In the genomic region with DNA sequence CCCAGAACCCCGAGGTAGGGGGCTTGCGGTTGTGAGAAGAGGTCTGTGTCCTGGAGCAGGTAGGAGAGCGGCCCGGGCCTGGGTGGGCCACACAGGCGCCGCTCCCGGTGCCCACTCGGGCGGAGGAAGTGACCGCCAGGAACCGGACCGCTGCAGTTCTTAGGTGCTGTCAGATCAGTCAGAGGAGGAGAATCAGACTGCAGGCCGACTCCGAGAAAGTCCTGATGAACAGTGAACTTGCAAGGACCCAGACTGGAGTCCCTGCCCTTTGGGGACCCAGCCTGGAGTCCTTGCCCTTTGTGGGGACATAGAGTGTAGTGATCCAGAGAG, we compare ENCODE assay signal across 8 mouse cellular contexts. TPM values are rescaled to one million over a fixed set of nuclear protein-coding genes. Genes with fewer than 3 reads are reported as not detected.
A peak's percentile ranks its signal among the peaks of the same experiment; 100 is the strongest.
DNase-seq lines count a peak whose midpoint lies in the region; ATAC-seq and TF ChIP-seq lines count a peak whose summit lies in the region.

No protein-coding gene starts in this region.

- ATAC-seq in heart, embryonic 12.5 days (ENCODE audit: insufficient number of reproducible peaks, low FRiP score), result peak; percentile 19; the same call in 1 of the 2 replicates
- peak; percentile 60 for ATAC-seq in neural tube, embryonic 13.5 days (ENCODE audit: low read depth)
- ATAC-seq in megakaryocyte progenitor cell, adult 5-6 weeks (replicated peaks; ENCODE audit: poor library complexity), result no peak

- peak overlapping the region; percentile 66 for H3K4me2 ChIP-seq in heart, embryonic 12.5 days
- H3K4me2 ChIP-seq in neural tube, embryonic 13.5 days, result peak overlapping the region; percentile 81

- WGBS in heart, embryonic 12.5 days, result 5% methylated on average over 14 of the region's 14 CpGs
- 10% methylated on average over 14 of the region's 14 CpGs for WGBS in limb, embryonic 10.5 days
- 9% methylated on average over 14 of the region's 14 CpGs for WGBS in neural tube, embryonic 13.5 days

- H3K9me3 ChIP-seq in heart, embryonic 12.5 days (replicated peaks), result no peaks in the 10 kb centered on the region
- no peaks in the 10 kb centered on the region for H3K9me3 ChIP-seq in ES-Bruce4 (replicated peaks; ENCODE audit: control insufficient read depth, insufficient read depth, low read length, poor library complexity, severe bottlenecking)
- no peaks in the 10 kb centered on the region for H3K9me3 ChIP-seq in limb, embryonic 10.5 days (replicated peaks)
- no peaks in the 10 kb centered on the region for H3K9me3 ChIP-seq in neural tube, embryonic 13.5 days

- H3K27ac ChIP-seq in heart, embryonic 12.5 days (ENCODE audit: poor library complexity, severe bottlenecking), result peak overlapping the region; percentile 2; the same call in 1 of the 2 replicates
- no peak overlapping the region for H3K27ac ChIP-seq in ES-Bruce4 (ENCODE audit: insufficient read depth, low read length)
- no peak overlapping the region for H3K27ac ChIP-seq in embryonic fibroblast, embryonic 13.5 days (ENCODE audit: insufficient read depth, low read length)
- peak overlapping the region; percentile 94 for H3K27ac ChIP-seq in limb, embryonic 10.5 days
- 0 out of 2 replicates have a peak overlapping the region, but pooled peaks have one; percentile 28 for H3K27ac ChIP-seq in neural tube, embryonic 13.5 days (replicated peaks)

- peak overlapping the region; percentile 68 for H3K4me3 ChIP-seq in heart, embryonic 12.5 days
- peak overlapping the region; percentile 63 for H3K4me3 ChIP-seq in ES-Bruce4 (ENCODE audit: low read depth, low read length)
- H3K4me3 ChIP-seq in embryonic fibroblast, embryonic 13.5 days (ENCODE audit: insufficient read depth, low read length), result peak overlapping the region; percentile 52
- H3K4me3 ChIP-seq in limb, embryonic 10.5 days, result peak overlapping the region; percentile 82
- peak overlapping the region; percentile 69 for H3K4me3 ChIP-seq in neural tube, embryonic 13.5 days

- DNase-seq in heart, postnatal 36 days, result no peak
- no peak for DNase-seq in limb, embryonic 10.5 days (ENCODE audit: low spot score)
- no peak for DNase-seq in layer of hippocampus, postnatal 25 days (ENCODE audit: extremely low spot score in 1 of 2, low spot score in 1 of 2)

- H3K4me1 ChIP-seq in heart, embryonic 12.5 days (replicated peaks), result peaks cover 10% of the 10 kb centered on the region; the same call in 1 of the 2 replicates
- no peaks in the 10 kb centered on the region for H3K4me1 ChIP-seq in ES-Bruce4 (ENCODE audit: control insufficient read depth, insufficient read depth, low read length)
- no peaks in the 10 kb centered on the region for H3K4me1 ChIP-seq in embryonic fibroblast, embryonic 13.5 days (ENCODE audit: control insufficient read depth, insufficient read depth, low read length)
- H3K4me1 ChIP-seq in limb, embryonic 10.5 days, result peaks cover 31% of the 10 kb centered on the region
- H3K4me1 ChIP-seq in neural tube, embryonic 13.5 days (replicated peaks), result peaks cover 20% of the 10 kb centered on the region

- no peak for TF ChIP-seq CTCF in ES-Bruce4 (IDR thresholded peaks at IDR 0.05; ENCODE audit: low read depth, low read length)
- no peak for TF ChIP-seq CTCF in embryonic fibroblast, embryonic 13.5 days (IDR thresholded peaks at IDR 0.05; ENCODE audit: borderline replicate concordance, insufficient read depth, low read length)

- H3K27me3 ChIP-seq in heart, embryonic 12.5 days (replicated peaks), result peaks cover 11% of the 10 kb centered on the region; the same call in 1 of the 2 replicates
- no peaks in the 10 kb centered on the region; the same call in 1 of the 2 replicates for H3K27me3 ChIP-seq in ES-Bruce4 (ENCODE audit: control insufficient read depth, insufficient read depth, low read length, poor library complexity, severe bottlenecking)
- peaks cover 10% of the 10 kb centered on the region; the same call in 1 of the 2 replicates for H3K27me3 ChIP-seq in limb, embryonic 10.5 days (ENCODE audit: low read depth, poor library complexity, severe bottlenecking)
- peaks cover 10% of the 10 kb centered on the region for H3K27me3 ChIP-seq in neural tube, embryonic 13.5 days

- no peak for TF ChIP-seq EP300 in ES-Bruce4 (IDR thresholded peaks at IDR 0.05; ENCODE audit: insufficient read depth, low read depth, low read length)

- H3K36me3 ChIP-seq in heart, embryonic 12.5 days, result no peaks in the 10 kb centered on the region
- no peaks in the 10 kb centered on the region for H3K36me3 ChIP-seq in ES-Bruce4 (ENCODE audit: control insufficient read depth, insufficient read depth, low read length, poor library complexity, severe bottlenecking)
- H3K36me3 ChIP-seq in limb, embryonic 10.5 days, result no peaks in the 10 kb centered on the region
- no peaks in the 10 kb centered on the region for H3K36me3 ChIP-seq in neural tube, embryonic 13.5 days

- no peak for TF ChIP-seq POLR2A in ES-Bruce4 (IDR thresholded peaks at IDR 0.05; ENCODE audit: insufficient read depth, low read length)
- TF ChIP-seq POLR2A in embryonic fibroblast, embryonic 13.5 days (IDR thresholded peaks at IDR 0.05; ENCODE audit: low read depth, low read length), result no peak

- intact Hi-C loops in heart, postnatal 36 days (cut with DNase I), result no loop called here

- peak overlapping the region; percentile 74 for H3K9ac ChIP-seq in heart, embryonic 12.5 days
- peak overlapping the region; percentile 76 for H3K9ac ChIP-seq in ES-Bruce4 (ENCODE audit: low read depth, poor library complexity, severe bottlenecking)
- peak overlapping the region; percentile 74 for H3K9ac ChIP-seq in neural tube, embryonic 13.5 days

RNA-seq across cellular contexts. Expression of gene Cep112, which starts 0.6 kb away (rescaled TPM):
- 7.9 and 8.7 TPM in 2 replicates for polyA plus RNA-seq in heart, embryonic 12.5 days (2016; fragmentation: Nextera tagmentation; extraction: Ambion mirVana)
- 10 to 100 TPM; 10.4 to 14.3 TPM for total RNA-seq in heart, postnatal 36 days (2021)
- polyA plus RNA-seq in ES-Bruce4 (2011; ENCODE audit: insufficient read depth, insufficient read length, low read depth, missing spikeins), result 15.5 and 17.0 TPM in 2 replicates
- 8.8 and 9.2 TPM in 2 replicates for polyA plus RNA-seq in embryonic fibroblast, embryonic 13.5 days (2011; ENCODE audit: insufficient read length, low read depth, missing spikeins)
- 7.8 and 12.3 TPM in 2 replicates for polyA plus RNA-seq in limb, embryonic 10.5 days (2016; fragmentation: Nextera tagmentation; extraction: Ambion mirVana)
- 6.1 and 9.5 TPM in 2 replicates for polyA plus RNA-seq in neural tube, embryonic 13.5 days (2015; fragmentation: Nextera tagmentation; extraction: Ambion mirVana)
- 0.12 and 1.2 TPM in 2 replicates for total RNA-seq in megakaryocyte progenitor cell, adult 5-6 weeks (2015)
- total RNA-seq in megakaryocyte progenitor cell, adult 5-6 weeks (2017), result 1.3 TPM in 1 of 2 replicates, not detected in the other
- total RNA-seq in layer of hippocampus, postnatal 25 days (2021), result 10 to 100 TPM; 12.5 to 18.1 TPM

Comparison
In these comparisons a context has a peak if more than half of its experiments do, and no peak if none do; other contexts are left out.
1. H3K27ac ChIP-seq: peak in heart, embryonic 12.5 days (single experiment), limb, embryonic 10.5 days (single experiment) and neural tube, embryonic 13.5 days (single experiment); none in ES-Bruce4 (single experiment) and embryonic fibroblast, embryonic 13.5 days (single experiment).
2. Peak in every context shown above with its lines, with median percentiles within 50 percentile points of each other: H3K4me3 ChIP-seq and H3K9ac ChIP-seq.